Comparison of ENCODE assay signal across 18 mouse cellular contexts in the genomic region with DNA sequence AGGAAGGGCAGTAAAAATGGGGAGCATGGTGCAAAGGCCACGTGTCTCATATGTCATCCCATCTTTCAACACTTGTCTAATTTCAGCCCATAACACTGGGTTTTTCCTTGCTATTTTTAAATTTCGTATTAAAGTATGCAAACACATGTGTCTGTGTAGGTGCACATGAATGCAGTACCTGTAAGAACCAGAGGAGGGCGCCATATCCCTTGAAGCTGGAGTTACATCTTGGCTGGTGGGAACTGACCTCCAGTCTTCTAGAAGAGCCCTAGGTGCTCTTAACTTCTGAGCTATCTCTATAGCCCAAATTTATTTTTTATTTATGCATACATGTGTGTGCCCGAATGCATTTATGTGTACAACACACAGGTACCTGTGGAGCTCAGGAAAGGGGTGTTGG. TPM values are rescaled to one million over a fixed set of nuclear protein-coding genes. Genes with fewer than 3 reads are reported as not detected.
DNase-seq lines count a peak whose midpoint lies in the region; TF ChIP-seq lines count a peak whose summit lies in the region.
"Had no signal": no experiment of that assay in that cellular context is flagged by ENCODE, and none has a peak within 500 bp of the region (broad histone marks: within the 10 kb centered on the region; RNA-seq: fewer than 3 reads in every experiment).

No protein-coding gene starts in this region.

- peak; percentile 26; the same call in 1 of the 2 replicates for TF ChIP-seq CTCF in gastrocnemius, adult 2 months (IDR thresholded peaks at IDR 0.05)
- TF ChIP-seq CTCF in thymus, adult 2 months (IDR thresholded peaks at IDR 0.05; ENCODE audit: borderline replicate concordance, control insufficient read depth, extremely low read depth, insufficient read depth, low read length, poor library complexity): no peak

- H3K36me3 ChIP-seq in thymus, adult 2 months (ENCODE audit: control insufficient read depth, insufficient read depth, low read length): no peaks in the 10 kb centered on the region
- H3K36me3 ChIP-seq: embryonic facial prominence, embryonic 15.5 days; forebrain, embryonic 15.5 days; lung, embryonic 15.5 days had no signal

- no peaks in the 10 kb centered on the region for H3K27me3 ChIP-seq in thymus, adult 2 months (ENCODE audit: control insufficient read depth, insufficient read depth, low read length)
- H3K27me3 ChIP-seq: embryonic facial prominence, embryonic 15.5 days; forebrain, embryonic 15.5 days; lung, embryonic 15.5 days had no signal

- H3K27ac ChIP-seq in gastrocnemius, adult 2 months: no peak overlapping the region
- no peak overlapping the region for H3K27ac ChIP-seq in thymus, adult 2 months (ENCODE audit: control insufficient read depth, insufficient read depth, low read length)
- H3K27ac ChIP-seq: embryonic facial prominence, embryonic 15.5 days; forebrain, embryonic 15.5 days; lung, embryonic 15.5 days had no signal

- 89% methylated on average over 4 of the region's 4 CpGs for WGBS in thymus, adult 2 months

- no peaks in the 10 kb centered on the region for H3K4me1 ChIP-seq in thymus, adult 2 months (replicated peaks; ENCODE audit: control insufficient read depth, insufficient read depth, low read length)
- H3K4me1 ChIP-seq: embryonic facial prominence, embryonic 15.5 days; forebrain, embryonic 15.5 days; lung, embryonic 15.5 days had no signal

- TF ChIP-seq POLR2A in thymus, adult 2 months (IDR thresholded peaks at IDR 0.05; ENCODE audit: control insufficient read depth, extremely low read depth, insufficient read depth, low read length, poor library complexity): no peak

- intact Hi-C loops in gastrocnemius, adult 2 months (cut with DNase I): no loop called here

- no peak for DNase-seq in gastrocnemius, adult 2 months
- no peak for DNase-seq in gastrocnemius, adult 18-20 months (ENCODE audit: low spot score)
- peak; percentile 5 for DNase-seq in thymus, adult 2 months
- DNase-seq in thymus, adult 18-20 months: no peak
- DNase-seq in naive thymus-derived CD4-positive, alpha-beta T cell, adult 2 months (ENCODE audit: low read depth): peak; percentile 32
- DNase-seq in cerebellum, adult 8-10 months: no peak
- no peak for DNase-seq in frontal cortex, adult 2 months (ENCODE audit: extremely low spot score in 1 of 2, low spot score in 1 of 2)
- DNase-seq in right cerebral cortex, postnatal 14 days: no peak
- DNase-seq: cerebellum, postnatal 36 days; heart, adult 18-20 months; kidney, adult 2 months; midbrain, embryonic 14.5 days had no signal

- H3K4me3 ChIP-seq in gastrocnemius, adult 2 months: no peak overlapping the region
- no peak overlapping the region for H3K4me3 ChIP-seq in thymus, adult 2 months (ENCODE audit: control insufficient read depth, insufficient read depth, low read length)
- H3K4me3 ChIP-seq: embryonic facial prominence, embryonic 15.5 days; forebrain, embryonic 15.5 days; lung, embryonic 15.5 days had no signal

RNA-seq across cellular contexts. Expression of a gene that starts 30.2 kb away (rescaled TPM):
- 1 to 10 TPM; 1.2 to 1.5 TPM for total RNA-seq in gastrocnemius, adult 2 months (2021)
- 1 to 10 TPM in 1 of 2 experiments, not detected in 1; 1.1 TPM for total RNA-seq in gastrocnemius, adult 18-20 months (2021)
- not detected in 2 replicates for polyA plus RNA-seq in thymus, adult 2 months (2012; rRNA removed)
- not detected in 2 replicates for polyA plus RNA-seq in frontal cortex, adult 2 months (2012; rRNA removed)
- total RNA-seq: heart, adult 18-20 months; layer of hippocampus, adult 8-10 months; left cerebral cortex, postnatal 36 days had no signal
- polyA plus RNA-seq: forebrain, embryonic 15.5 days; kidney, adult 2 months; neural tube, embryonic 14.5 days had no signal

RNA-seq across cellular contexts. Expression of a gene that starts 37.1 kb away (rescaled TPM):
- total RNA-seq in gastrocnemius, adult 2 months (2021): 1 to 10 TPM; 4.7 to 5.9 TPM
- 1 to 10 TPM; 3.4 to 4.8 TPM for total RNA-seq in gastrocnemius, adult 18-20 months (2021)
- 16.6 and 24.0 TPM in 2 replicates for polyA plus RNA-seq in thymus, adult 2 months (2012; rRNA removed)
- 71.6 and 84.1 TPM in 2 replicates for polyA plus RNA-seq in frontal cortex, adult 2 months (2012; rRNA removed)

RNA-seq across cellular contexts. Expression of a gene that starts 43.2 kb away (rescaled TPM):
- total RNA-seq in gastrocnemius, adult 2 months (2021): not detected
- total RNA-seq in gastrocnemius, adult 18-20 months (2021): under 1 TPM in 1 of 2 experiments, not detected in 1; 0.09 TPM
- polyA plus RNA-seq in thymus, adult 2 months (2012; rRNA removed): 0.83 and 0.86 TPM in 2 replicates
- polyA plus RNA-seq in frontal cortex, adult 2 months (2012; rRNA removed): 15.0 and 19.2 TPM in 2 replicates

Comparison
In these comparisons a context has a peak if more than half of its experiments do, and no peak if none do; other contexts are left out.
1. DNase-seq: peak in thymus, adult 2 months (single experiment) and naive thymus-derived CD4-positive, alpha-beta T cell, adult 2 months (single experiment); none in gastrocnemius, adult 2 months (single experiment), gastrocnemius, adult 18-20 months (single experiment), thymus, adult 18-20 months (0 of 2), cerebellum, adult 8-10 months (single experiment), frontal cortex, adult 2 months (0 of 2) and right cerebral cortex, postnatal 14 days (single experiment).